Mouse (Mus musculus): ENCODE results near the gene Nr1h3. TPM values are rescaled to one million over a fixed set of nuclear protein-coding genes. Genes with fewer than 3 reads are reported as not detected.

The Nr1h3 gene
- total and polyA plus RNA-seq, 3 experiments = 0.17 to 0.93 TPM; not detected in 1

DNA sequence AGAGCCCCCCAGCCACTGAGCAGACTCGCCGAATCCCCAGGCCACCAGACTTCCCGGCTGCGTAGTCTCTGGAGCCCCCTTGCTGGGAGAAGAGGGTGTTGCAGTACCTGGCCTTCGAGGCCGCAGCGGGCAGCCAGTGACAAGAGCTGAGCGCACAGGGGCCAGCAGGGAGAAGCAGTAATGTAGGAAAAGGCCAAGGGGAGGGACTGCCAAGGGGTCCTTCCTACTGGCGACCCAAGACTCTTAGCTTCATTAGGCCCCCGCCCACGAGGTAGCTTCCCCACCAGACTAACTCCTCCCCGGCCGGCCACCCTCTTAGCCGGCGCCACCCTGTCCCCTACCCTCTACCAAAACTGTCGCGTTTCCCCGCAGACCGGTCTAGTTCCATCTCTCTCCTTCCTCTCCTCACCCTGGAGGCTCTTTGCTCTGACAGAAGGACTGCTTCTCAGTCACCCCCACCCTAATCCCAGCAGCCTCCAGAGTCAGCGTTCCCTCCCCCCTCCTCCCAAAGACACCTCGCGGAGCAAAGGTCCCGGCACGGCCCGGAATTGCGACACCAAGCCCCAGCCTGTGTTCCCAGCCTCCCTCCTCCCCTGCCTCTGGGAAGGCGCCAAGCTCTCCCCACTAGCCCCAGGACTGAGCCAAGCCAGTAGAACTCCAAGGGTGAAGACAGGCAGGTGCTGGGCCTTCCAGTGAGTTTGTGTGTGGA lies 7.9 kb downstream of the Nr1h3 start:
- dilution Hi-C loops (cut with MboI; ENCODE audit: extremely low pct_ligation_motif_present, extremely low pct_unique_long_range_greater_than_20kb, low sequenced_read_pairs) (no loop called here), in situ Hi-C loops (cut with MboI; ENCODE audit: low pct_ligation_motif_present, low pct_unique_long_range_greater_than_20kb, low sequenced_read_pairs) (no loop called here)
- Histone ChIP-seq H3K9ac (ENCODE audit: insufficient read depth, low read depth) (no peak overlapping the region), H3K79me2 (replicated peaks; ENCODE audit: control insufficient read depth, extremely low read depth, insufficient read depth, poor library complexity, severe bottlenecking) (no peaks in the 10 kb centered on the region), H3K27me3 (replicated peaks) (no peaks in the 10 kb centered on the region), H3K4me3 (replicated peaks in 1 of 3; ENCODE audit: low read depth in 2 of 3, low read length in 2 of 3, poor library complexity in 1 of 3) (no peak overlapping the region), H3K27ac (ENCODE audit: insufficient read depth, low read depth) (no peak overlapping the region), H3K4me2 (ENCODE audit: insufficient read depth, low read depth, poor library complexity, severe bottlenecking) (no peak overlapping the region), H3K4me1 (ENCODE audit: control insufficient read depth in 1 of 2, insufficient read depth in 2 of 2) (no peaks in the 10 kb centered on the region; a peak in 1 of 4 replicates), H3K36me3 (replicated peaks in 1 of 2; ENCODE audit: control insufficient read depth in 1 of 2, insufficient read depth in 1 of 2, low read length in 1 of 2) (no peaks in the 10 kb centered on the region), H3K9me3 (replicated peaks; ENCODE audit: low read length) (peaks cover 4% of the 10 kb centered on the region)
- TF ChIP-seq SMC3 (IDR thresholded peaks at IDR 0.05; ENCODE audit: low read depth, low read length) = peak; percentile 42
- no peak for TF ChIP-seq MAZ (IDR thresholded peaks at IDR 0.05; ENCODE audit: low read depth, low read length)
- no peak for TF ChIP-seq IRF4 (IDR thresholded peaks at IDR 0.05; ENCODE audit: low read depth, low read length)
- no peak for TF ChIP-seq NRF1 (IDR thresholded peaks at IDR 0.05; ENCODE audit: low read depth, low read length)
- no peak for TF ChIP-seq MAX (IDR thresholded peaks at IDR 0.05; ENCODE audit: low read length)
- no peak for TF ChIP-seq NELFE (IDR thresholded peaks at IDR 0.05; ENCODE audit: low read depth, low read length)
- TF ChIP-seq RCOR1 (conservative IDR thresholded peaks at IDR 0.05; ENCODE audit: low read depth, low read length) = no peak
- TF ChIP-seq PAX5 (IDR thresholded peaks at IDR 0.05; ENCODE audit: low read length) = no peak
- no peak for TF ChIP-seq ZNF384 (IDR thresholded peaks at IDR 0.05; ENCODE audit: low read depth, low read length)
- TF ChIP-seq MXI1 (IDR thresholded peaks at IDR 0.05; ENCODE audit: low read depth, low read length) = no peak
- TF ChIP-seq E2F4 (IDR thresholded peaks at IDR 0.05; ENCODE audit: insufficient replicate concordance, low read depth, low read length) = no peak
- no peak for TF ChIP-seq ZMIZ1 (IDR thresholded peaks at IDR 0.05; ENCODE audit: low read depth, low read length)
- TF ChIP-seq MAFK (IDR thresholded peaks at IDR 0.05; ENCODE audit: insufficient replicate concordance, low read length) = no peak
- no peak for TF ChIP-seq KAT2A (IDR thresholded peaks at IDR 0.05; ENCODE audit: insufficient replicate concordance, low read length)
- TF ChIP-seq CTCF (conservative IDR thresholded peaks at IDR 0.05 in 1 of 2, IDR thresholded peaks at IDR 0.05 in 1 of 2; ENCODE audit: low read depth in 2 of 2, low read length in 2 of 2) = peak in 1 of 2 experiments; percentile 53; a peak in 2 of 4 replicates
- TF ChIP-seq EP300 (IDR thresholded peaks at IDR 0.05; ENCODE audit: low read length) = no peak
- no peak for TF ChIP-seq TBP (conservative IDR thresholded peaks at IDR 0.05; ENCODE audit: low read depth, low read length)
- TF ChIP-seq ZKSCAN1 (IDR thresholded peaks at IDR 0.05; ENCODE audit: borderline replicate concordance, low read depth, low read length) = no peak
- TF ChIP-seq ZC3H11A (IDR thresholded peaks at IDR 0.05; ENCODE audit: low read depth, low read length) = no peak
- TF ChIP-seq CHD2 (IDR thresholded peaks at IDR 0.05; ENCODE audit: low read length) = no peak
- no peak for TF ChIP-seq POLR2A (IDR thresholded peaks at IDR 0.05; ENCODE audit: low read depth, low read length)
- TF ChIP-seq SIN3A (IDR thresholded peaks at IDR 0.05; ENCODE audit: low read length) = no peak
- no peak for TF ChIP-seq TCF12 (IDR thresholded peaks at IDR 0.05; ENCODE audit: low read depth, low read length)
- TF ChIP-seq RAD21 (IDR thresholded peaks at IDR 0.05; ENCODE audit: low read depth, low read length) = peak; percentile 46
- no peak for DNase-seq (ENCODE audit: extremely low read depth)
